In the genomic region with DNA sequence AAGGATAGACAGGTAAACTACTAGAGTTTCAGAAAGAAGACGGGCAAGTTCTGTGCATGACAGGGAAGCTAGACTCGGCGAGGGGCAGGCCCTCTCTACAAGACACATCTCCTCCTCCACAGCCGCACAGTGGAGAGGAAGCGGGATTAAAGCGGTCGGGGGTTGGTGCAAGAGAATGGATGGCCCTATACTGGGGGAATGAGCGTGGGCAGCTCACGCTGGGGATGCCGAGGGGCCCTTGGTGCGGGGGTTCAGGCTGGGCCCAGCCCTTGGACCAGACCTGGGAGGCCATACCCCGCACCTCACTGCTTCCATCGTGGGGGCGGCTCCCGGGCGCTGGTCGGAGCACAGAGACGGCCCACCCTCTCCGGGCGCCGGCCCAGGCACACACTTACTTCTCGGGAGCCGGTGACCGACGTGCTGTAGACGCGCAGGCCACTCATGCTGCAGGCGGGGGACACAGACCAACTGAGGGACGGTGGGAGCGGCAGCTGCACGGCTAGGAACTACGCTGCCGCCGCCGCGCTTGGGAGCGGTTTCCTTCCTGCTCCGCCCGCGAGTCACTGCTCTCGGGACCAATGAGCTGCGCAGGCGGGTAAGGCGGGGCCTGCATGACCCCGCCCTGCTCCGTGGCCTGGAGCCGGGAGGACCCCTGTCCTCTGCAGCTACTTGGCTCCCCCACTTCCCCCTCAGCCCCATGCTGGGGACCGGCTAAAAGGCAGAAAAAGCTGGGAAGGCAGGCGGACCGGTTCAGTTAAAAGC, we compare ENCODE assay signal across 8 mouse cellular contexts. TPM values are rescaled to one million over a fixed set of nuclear protein-coding genes. Genes with fewer than 3 reads are reported as not detected.
DNase-seq lines count a peak whose midpoint lies in the region; ATAC-seq and TF ChIP-seq lines count a peak whose summit lies in the region.

A gene (minus strand): TSS at position 569 of the 762 bp plus-strand sequence.

- intact Hi-C loops in heart, postnatal 25 days (cut with DNase I) = no loop called here

- peak within 1 kb of the TSS; percentile 87 for H3K9ac ChIP-seq in forebrain, embryonic 16.5 days (replicated peaks; ENCODE audit: low read depth, low read length)
- peak within 1 kb of the TSS; percentile 85 for H3K9ac ChIP-seq in liver, postnatal 0 days (replicated peaks)
- H3K9ac ChIP-seq in neural tube, embryonic 13.5 days = peak within 1 kb of the TSS; percentile 94

- TF ChIP-seq EP300 in liver, postnatal 0 days (IDR thresholded peaks at IDR 0.05; ENCODE audit: low read depth) = no peak

- no peaks in the 10 kb centered on the region for H3K27me3 ChIP-seq in G1E (ENCODE audit: insufficient read depth, low read length)
- H3K27me3 ChIP-seq in forebrain, embryonic 16.5 days (replicated peaks; ENCODE audit: control insufficient read depth, insufficient read depth, low read length) = no peaks in the 10 kb centered on the region
- H3K27me3 ChIP-seq in liver, postnatal 0 days (ENCODE audit: insufficient read depth, low read length) = no peaks in the 10 kb centered on the region
- H3K27me3 ChIP-seq in neural tube, embryonic 13.5 days = no peaks in the 10 kb centered on the region
- no peaks in the 10 kb centered on the region for H3K27me3 ChIP-seq in testis, adult 2 months (ENCODE audit: control insufficient read depth, insufficient read depth, low read length)

- H3K36me3 ChIP-seq in G1E (replicated peaks) = peaks cover 75% of the 10 kb centered on the region
- H3K36me3 ChIP-seq in forebrain, embryonic 16.5 days (ENCODE audit: control insufficient read depth, insufficient read depth) = 0 out of 2 replicates have a peak, but pooled peaks cover 3% of the 10 kb centered on the region
- H3K36me3 ChIP-seq in liver, postnatal 0 days (replicated peaks; ENCODE audit: insufficient read depth, low read length) = peaks cover 7% of the 10 kb centered on the region
- peaks cover 11% of the 10 kb centered on the region; the same call in 1 of the 2 replicates for H3K36me3 ChIP-seq in neural tube, embryonic 13.5 days
- no peaks in the 10 kb centered on the region for H3K36me3 ChIP-seq in testis, adult 2 months (ENCODE audit: control insufficient read depth, insufficient read depth, low read length)

- peak; percentile 98 for DNase-seq in G1E (ENCODE audit: low spot score)
- peak; percentile 84 to 86 for DNase-seq in cerebellum, adult 18-20 months
- DNase-seq in heart, postnatal 25 days (ENCODE audit: low spot score) = peak; percentile 84
- peak; percentile 88 for DNase-seq in layer of hippocampus, adult 11-12 months (ENCODE audit: low spot score)
- peak; percentile 90 for DNase-seq in liver, postnatal 0 days

- H3K4me1 ChIP-seq in G1E (ENCODE audit: insufficient read depth, low read depth, low read length) = peaks cover 88% of the 10 kb centered on the region
- peaks cover 22% of the 10 kb centered on the region for H3K4me1 ChIP-seq in forebrain, embryonic 16.5 days (replicated peaks; ENCODE audit: control insufficient read depth, insufficient read depth, low read length)
- peaks cover 46% of the 10 kb centered on the region for H3K4me1 ChIP-seq in liver, postnatal 0 days (ENCODE audit: insufficient read depth)
- peaks cover 32% of the 10 kb centered on the region for H3K4me1 ChIP-seq in neural tube, embryonic 13.5 days (replicated peaks)
- peaks cover 16% of the 10 kb centered on the region for H3K4me1 ChIP-seq in testis, adult 2 months (ENCODE audit: control insufficient read depth, insufficient read depth, low read length)

- H3K9me3 ChIP-seq in G1E (replicated peaks) = no peaks in the 10 kb centered on the region
- H3K9me3 ChIP-seq in forebrain, embryonic 16.5 days (ENCODE audit: control insufficient read depth, low read length) = no peaks in the 10 kb centered on the region
- no peaks in the 10 kb centered on the region for H3K9me3 ChIP-seq in liver, postnatal 0 days (ENCODE audit: low read length)
- no peaks in the 10 kb centered on the region for H3K9me3 ChIP-seq in neural tube, embryonic 13.5 days

- peak; percentile 80 for TF ChIP-seq POLR2A in testis, adult 2 months (IDR thresholded peaks at IDR 0.05; ENCODE audit: control insufficient read depth, low read depth, low read length)

- ATAC-seq in G1E (ENCODE audit: extremely low read depth, insufficient number of reproducible peaks, low FRiP score, poor library complexity, severe bottlenecking) = peak; percentile 70
- peak; percentile 97 for ATAC-seq in forebrain, embryonic 16.5 days
- ATAC-seq in liver, postnatal 0 days = peak; percentile 91
- ATAC-seq in neural tube, embryonic 13.5 days (ENCODE audit: low read depth) = peak; percentile 95

- no peak for TF ChIP-seq CTCF in G1E (IDR thresholded peaks at IDR 0.05; ENCODE audit: low read depth, low read length)
- TF ChIP-seq CTCF in liver, postnatal 0 days (IDR thresholded peaks at IDR 0.05; ENCODE audit: low read depth) = no peak
- no peak for TF ChIP-seq CTCF in testis, adult 2 months (IDR thresholded peaks at IDR 0.05; ENCODE audit: control insufficient read depth, insufficient read depth, insufficient replicate concordance, low read depth, low read length)

- peak within 1 kb of the TSS; percentile 62 for H3K27ac ChIP-seq in forebrain, embryonic 16.5 days (ENCODE audit: low read length)
- peak within 1 kb of the TSS; percentile 83 for H3K27ac ChIP-seq in liver, postnatal 0 days (ENCODE audit: low read depth)
- H3K27ac ChIP-seq in neural tube, embryonic 13.5 days (replicated peaks) = peak within 1 kb of the TSS; percentile 84
- H3K27ac ChIP-seq in testis, adult 2 months (ENCODE audit: control insufficient read depth, insufficient read depth, low read depth, low read length) = peak within 1 kb of the TSS; percentile 85

- H3K4me2 ChIP-seq in forebrain, embryonic 16.5 days (ENCODE audit: low read length) = peak within 1 kb of the TSS; percentile 56
- H3K4me2 ChIP-seq in liver, postnatal 0 days (ENCODE audit: low read depth, low read length) = peak within 1 kb of the TSS; percentile 84
- peak within 1 kb of the TSS; percentile 77 for H3K4me2 ChIP-seq in neural tube, embryonic 13.5 days

- H3K4me3 ChIP-seq in G1E (ENCODE audit: low read depth, low read length) = peak within 1 kb of the TSS; percentile 89
- H3K4me3 ChIP-seq in forebrain, embryonic 16.5 days (replicated peaks; ENCODE audit: low read length) = peak within 1 kb of the TSS; percentile 69
- peak within 1 kb of the TSS; percentile 63 for H3K4me3 ChIP-seq in liver, postnatal 0 days (ENCODE audit: low read depth, low read length)
- peak within 1 kb of the TSS; percentile 91 for H3K4me3 ChIP-seq in neural tube, embryonic 13.5 days
- peak within 1 kb of the TSS; percentile 92 for H3K4me3 ChIP-seq in testis, adult 2 months (ENCODE audit: control insufficient read depth, low read depth, low read length)

- WGBS in forebrain, embryonic 16.5 days = under 1% methylated on average over 50 of the region's 50 CpGs
- whole genome bisulfite sequencing in liver, postnatal 0 days (ENCODE audit: insufficient replicate concordance) = under 1% methylated on average over 50 of the region's 50 CpGs
- WGBS in neural tube, embryonic 13.5 days = under 1% methylated on average over 45 of the region's 50 CpGs

RNA-seq across cellular contexts. Expression of the gene that starts here (rescaled TPM):
- total RNA-seq in G1E (2014; fragmentation: Nextera tagmentation) (76.6 and 110 TPM in 2 replicates), G1E (2017) (98.4 and 105 TPM in 2 replicates)
- 111 and 202 TPM in 2 replicates for polyA plus RNA-seq in G1E (2012)
- polyA plus RNA-seq in forebrain, embryonic 16.5 days (2015; fragmentation: Nextera tagmentation; extraction: Ambion mirVana) = 321 and 354 TPM in 2 replicates
- 10 to 100 TPM; 38.8 to 41.8 TPM for total RNA-seq in heart, postnatal 25 days (2021)
- 198 and 215 TPM in 2 replicates for polyA plus RNA-seq in liver, postnatal 0 days (2015; fragmentation: Nextera tagmentation; extraction: Ambion mirVana)
- polyA plus RNA-seq in neural tube, embryonic 13.5 days (2015; fragmentation: Nextera tagmentation; extraction: Ambion mirVana) = 384 and 425 TPM in 2 replicates
- polyA plus RNA-seq in testis, adult 2 months (2012; rRNA removed) = 85.6 and 157 TPM in 2 replicates

Comparison
In these comparisons a context has a peak if more than half of its experiments do, and no peak if none do; other contexts are left out.
1. Peak in every context shown above with its lines: DNase-seq, ATAC-seq, H3K4me3 ChIP-seq and H3K27ac ChIP-seq.